Mouse (Mus musculus): ENCODE measurements around the gene Ttll4.

- no peak for TF ChIP-seq POLR2A (IDR thresholded peaks at IDR 0.05; ENCODE audit: borderline replicate concordance, low read depth, low read length)
- TF ChIP-seq CTCF (IDR thresholded peaks at IDR 0.05; ENCODE audit: low read depth, low read length): no peak
Measured at GRCm38 (mm10) chr1:74728446-74728845, 66.9 kb downstream of the Ttll4 start.

Measured in bone marrow macrophage, adult 2 months (primary cell).